Mouse (Mus musculus) kidney, postnatal 10 days (tissue): ENCODE measurements around the gene Dnajc14.

Experiments used
- DNase-seq: peaks from one replicate; pipeline ENCODE4 v3.0.0; 2021; ENCODE audit warnings: mixed read lengths

The Dnajc14 gene

DNA sequence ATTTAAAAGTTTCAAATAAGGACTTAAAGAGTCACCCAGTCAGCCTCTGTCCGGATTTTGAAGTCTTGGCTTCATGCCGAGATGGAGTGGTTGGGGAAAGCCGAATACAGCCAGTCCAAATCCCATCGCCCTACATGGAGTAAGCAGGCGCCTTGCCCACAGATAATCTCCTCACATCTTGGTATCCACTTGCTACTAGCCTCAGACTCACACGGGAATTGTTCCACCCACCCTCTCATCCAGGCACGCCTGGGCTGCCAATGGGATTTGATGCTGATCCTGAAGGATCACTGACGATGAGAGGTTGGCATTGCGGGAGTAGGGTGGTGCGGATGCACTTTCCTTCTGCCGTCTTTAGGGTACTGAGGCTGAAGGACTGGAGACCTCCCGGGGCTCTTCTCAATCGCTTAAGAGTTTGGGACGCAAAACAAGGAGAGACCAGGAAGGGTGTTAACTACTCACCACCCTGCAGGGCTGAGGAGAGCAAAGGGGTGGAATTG is at the start of gene Dnajc14:
Dnajc14 (plus strand) TSS at position 292 of the 500 bp plus-strand sequence.
- DNase-seq, result peak; percentile 77

DNA sequence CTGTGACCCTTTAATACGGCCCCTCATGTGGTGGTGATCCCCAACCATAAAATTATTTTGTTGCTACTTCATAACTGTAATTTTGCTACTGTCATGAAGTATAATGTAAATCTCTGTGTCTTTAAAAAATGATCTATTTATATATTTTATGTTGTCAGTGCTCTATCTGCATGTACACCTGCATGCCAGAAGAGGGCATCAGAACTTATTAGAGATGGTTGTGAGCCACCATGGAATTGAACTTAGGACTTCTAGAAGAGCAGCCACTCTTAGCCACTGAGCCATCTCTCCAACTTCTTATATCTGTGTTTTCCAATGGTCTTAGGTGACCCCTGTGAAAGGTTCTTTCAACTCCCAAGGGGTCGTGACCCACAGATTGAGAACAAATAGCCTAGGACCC is 31.0 kb upstream of the Dnajc14 start:
- no peak for DNase-seq

GRCm38 (mm10) chr10:128773685-128774084 is 30.2 kb upstream of the Dnajc14 start:
- DNase-seq, result no peak

DNA sequence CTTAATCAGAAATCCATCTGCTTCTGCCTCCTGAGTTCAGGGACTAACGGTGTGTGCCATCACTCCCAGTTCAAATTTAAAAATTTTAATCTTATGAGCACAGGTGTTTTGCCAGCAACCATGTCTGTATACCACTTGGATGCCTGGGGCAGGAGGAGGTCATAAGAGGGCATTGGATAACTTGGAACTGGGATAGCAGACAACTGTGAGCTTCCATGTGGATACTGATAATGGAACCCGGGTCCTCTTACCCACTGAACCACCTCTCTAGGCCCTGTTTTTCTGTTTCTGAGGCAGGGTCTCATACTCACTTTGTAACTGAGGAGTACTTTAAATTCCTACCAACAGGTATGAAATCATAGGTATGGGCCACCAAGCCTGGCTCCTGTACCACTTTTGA is 25.4 kb upstream of the Dnajc14 start:
- DNase-seq, result no peak

DNA sequence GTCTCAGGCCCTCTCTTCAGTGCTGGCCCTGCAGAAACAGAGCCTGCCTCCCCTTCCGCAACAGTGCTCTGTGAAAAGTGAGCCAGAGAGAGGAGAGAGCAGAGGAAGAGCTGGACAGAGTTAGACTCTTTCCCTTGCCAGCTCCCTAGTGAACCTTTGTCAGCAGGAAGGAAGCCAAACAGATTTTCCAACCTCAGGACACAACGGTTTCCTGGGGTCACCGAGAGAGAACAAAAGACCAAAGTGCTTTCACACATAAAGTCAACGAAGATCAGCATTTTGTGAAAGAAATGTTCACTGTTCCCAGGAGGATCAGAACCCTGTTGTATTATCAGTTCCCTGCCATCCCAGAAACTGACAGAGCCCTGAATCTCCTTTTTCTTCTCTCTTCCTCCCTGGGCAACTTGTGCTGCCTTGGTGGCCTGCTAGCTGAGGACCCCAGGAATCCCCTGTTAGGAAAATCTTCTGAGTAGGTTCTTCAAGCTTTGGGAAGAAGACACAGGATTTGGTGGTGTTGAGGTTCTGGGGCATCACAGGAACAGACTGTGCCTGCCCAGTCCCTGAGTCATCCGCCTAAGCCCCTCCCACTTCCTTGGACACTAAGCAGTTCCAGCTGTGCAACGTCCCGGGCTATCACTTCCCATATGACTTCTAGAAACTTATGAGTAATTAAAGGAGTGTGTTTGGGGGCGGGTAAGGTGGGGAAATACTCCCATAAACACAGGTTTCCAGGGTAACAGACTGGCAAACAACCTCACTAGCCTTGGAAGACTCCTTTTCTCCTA is 24.7 kb upstream of the Dnajc14 start:
- DNase-seq, result peak; percentile 88

DNA sequence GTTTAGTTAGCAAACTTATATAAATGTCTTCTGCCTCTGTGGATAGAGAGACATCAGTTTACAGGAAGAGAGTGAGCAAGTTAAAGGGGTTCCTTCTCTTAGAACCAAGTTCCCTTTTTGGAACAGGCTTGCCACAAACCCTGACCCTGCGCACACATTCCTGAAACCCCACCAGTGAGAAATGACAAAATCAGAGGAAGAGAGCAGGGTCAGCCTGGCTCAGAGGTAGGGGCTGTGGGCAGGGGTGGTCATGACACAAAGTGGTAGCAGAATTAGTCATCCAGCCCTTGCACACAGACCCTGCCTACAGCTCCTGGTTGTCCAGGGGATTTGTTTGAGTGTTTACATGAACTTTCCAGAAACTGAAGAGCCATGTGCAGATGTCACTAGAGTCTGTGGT is 23.7 kb upstream of the Dnajc14 start:
- no peak for DNase-seq

DNA sequence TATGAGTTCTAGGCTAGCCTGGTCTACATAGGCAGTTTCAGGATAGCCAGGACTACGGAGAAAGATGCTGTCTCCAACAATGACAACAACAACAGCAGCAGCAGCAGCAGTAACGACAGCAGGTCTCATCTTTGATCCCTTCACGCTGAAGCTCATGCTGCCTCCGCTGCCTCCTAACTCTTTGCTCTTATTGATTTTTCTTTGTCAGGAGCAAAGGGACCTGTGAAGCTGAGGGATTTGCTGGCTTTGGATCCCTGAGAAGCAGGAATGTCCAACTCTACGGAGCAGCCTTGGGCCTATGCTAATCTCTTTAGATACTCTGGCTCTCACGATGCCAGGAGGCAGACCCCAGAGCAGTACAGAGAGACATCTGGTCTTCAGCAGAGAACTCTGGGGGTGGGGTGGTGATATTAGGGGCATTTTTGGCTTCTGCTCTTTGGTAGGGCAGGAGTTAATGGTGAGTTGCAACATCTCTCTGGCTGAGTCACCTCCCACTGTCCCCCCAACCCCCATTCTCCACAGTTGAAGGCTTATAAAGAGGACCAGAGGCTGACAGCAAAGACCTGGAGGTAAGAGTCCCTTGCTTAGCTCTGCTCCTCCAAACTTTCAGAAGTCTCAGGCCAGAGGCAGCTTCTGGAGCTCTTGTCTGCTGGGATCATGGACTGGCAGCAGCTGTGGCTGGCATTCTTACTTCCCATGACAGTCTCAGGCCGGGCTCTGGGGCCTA is 13.3 kb upstream of the Dnajc14 start, which contains the start of gene Mmp19:
Mmp19 (plus strand) TSS at position 513 of the 727 bp plus-strand sequence.
- no peak for DNase-seq

- no peak for DNase-seq
Measured at GRCm38 (mm10) chr10:128792041-128792440, 11.8 kb upstream of the Dnajc14 start.

- DNase-seq, result no peak
Measured at GRCm38 (mm10) chr10:128793258-128793657, 10.6 kb upstream of the Dnajc14 start.

DNA sequence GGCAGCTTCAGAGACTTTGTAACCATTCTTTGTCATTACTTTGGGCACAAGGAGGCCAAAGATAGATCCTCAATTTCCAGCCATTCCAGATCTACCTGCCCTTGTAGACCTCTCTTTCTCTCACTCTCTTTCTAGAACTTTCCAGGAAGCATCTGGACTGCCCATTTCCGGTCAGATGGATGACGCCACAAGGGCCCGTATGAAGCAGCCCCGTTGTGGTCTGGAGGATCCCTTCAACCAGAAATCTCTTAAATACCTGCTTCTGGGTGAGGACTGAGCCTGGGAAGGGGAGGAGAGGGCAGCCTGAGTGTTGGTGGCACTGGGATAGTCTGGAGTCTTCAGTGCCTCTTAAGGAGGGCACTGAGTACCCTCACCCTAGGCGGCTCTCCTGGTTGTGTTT is 9.5 kb upstream of the Dnajc14 start:
- no peak for DNase-seq

DNA sequence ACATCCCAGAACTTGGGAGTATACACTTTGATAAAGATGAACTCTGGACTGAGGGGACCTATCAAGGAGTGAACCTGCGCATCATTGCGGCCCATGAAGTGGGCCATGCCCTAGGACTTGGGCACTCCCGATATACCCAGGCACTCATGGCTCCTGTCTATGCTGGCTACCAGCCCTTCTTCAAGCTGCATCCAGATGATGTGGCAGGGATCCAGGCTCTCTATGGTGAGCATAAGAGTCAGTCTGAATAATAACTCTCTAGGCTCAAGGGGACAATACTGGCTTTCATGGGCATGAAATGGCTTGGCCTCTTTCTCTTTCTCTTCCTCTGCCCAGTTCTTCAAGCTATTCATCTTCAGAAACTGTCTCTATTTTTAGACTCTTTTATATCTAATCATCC is 8.3 kb upstream of the Dnajc14 start:
- DNase-seq, result no peak

DNA sequence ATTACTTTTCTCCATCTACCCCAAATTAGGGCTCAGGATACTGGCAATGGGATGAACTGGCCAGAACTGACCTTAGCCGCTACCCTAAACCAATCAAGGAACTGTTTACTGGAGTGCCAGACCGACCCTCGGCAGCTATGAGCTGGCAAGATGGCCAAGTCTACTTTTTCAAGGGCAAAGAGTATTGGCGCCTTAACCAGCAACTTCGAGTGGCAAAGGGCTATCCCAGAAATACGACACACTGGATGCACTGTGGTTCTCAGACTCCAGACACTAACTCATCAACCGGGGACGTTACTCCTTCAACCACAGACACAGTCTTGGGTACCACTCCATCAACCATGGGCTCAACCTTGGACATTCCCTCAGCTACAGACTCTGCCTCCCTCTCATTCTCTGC is 5.2 kb upstream of the Dnajc14 start:
- no peak for DNase-seq

DNA sequence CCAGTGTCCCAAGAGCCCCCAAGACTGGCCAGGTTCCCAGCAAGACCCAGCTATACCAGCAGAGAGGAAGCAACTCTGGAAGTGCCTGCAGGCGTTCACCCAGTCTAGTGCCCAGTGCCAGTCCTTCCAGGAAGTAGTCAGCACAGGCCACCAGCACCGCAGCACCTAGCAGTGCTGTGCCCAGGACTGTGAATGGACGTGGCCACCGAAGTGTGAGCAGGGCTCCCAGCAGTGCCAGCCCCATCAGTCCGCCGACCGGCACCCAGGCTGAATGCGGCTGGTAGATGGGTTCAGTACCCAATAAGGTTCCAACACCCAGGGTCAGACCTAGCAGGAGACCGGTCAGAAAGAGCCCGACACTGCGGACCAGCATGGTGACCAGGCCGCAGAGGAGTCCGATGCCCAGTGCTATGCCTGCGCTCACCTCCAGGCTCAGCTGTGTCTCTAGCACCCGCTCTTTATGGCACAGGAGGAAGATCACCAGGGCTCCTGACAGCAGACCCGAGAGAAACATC is 1.8 kb upstream of the Dnajc14 start:
- DNase-seq, result no peak

DNA sequence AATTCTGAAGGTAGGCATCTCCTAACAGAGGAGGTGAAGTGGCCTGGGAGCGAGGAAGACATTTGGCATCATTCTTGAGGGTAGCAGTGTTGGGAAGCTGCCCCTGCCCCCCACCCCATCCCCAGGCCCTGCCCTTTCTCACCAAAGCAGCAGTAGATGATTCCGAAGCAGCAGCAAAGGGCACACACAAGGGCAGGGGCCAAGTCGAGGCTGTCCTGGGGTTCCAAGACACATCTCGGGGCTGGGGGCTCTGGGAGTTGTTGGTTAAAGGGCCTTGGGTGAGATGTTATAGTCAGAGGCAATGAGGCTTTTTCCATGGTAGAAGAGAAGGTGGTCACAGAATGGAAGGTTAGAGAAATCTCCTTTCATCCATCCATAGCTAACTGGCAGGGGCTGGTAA is 906 bp upstream of the Dnajc14 start:
- DNase-seq, result no peak

GRCm38 (mm10) chr10:128803361-128803760 is 501 bp upstream of the Dnajc14 start:
- no peak for DNase-seq

DNA sequence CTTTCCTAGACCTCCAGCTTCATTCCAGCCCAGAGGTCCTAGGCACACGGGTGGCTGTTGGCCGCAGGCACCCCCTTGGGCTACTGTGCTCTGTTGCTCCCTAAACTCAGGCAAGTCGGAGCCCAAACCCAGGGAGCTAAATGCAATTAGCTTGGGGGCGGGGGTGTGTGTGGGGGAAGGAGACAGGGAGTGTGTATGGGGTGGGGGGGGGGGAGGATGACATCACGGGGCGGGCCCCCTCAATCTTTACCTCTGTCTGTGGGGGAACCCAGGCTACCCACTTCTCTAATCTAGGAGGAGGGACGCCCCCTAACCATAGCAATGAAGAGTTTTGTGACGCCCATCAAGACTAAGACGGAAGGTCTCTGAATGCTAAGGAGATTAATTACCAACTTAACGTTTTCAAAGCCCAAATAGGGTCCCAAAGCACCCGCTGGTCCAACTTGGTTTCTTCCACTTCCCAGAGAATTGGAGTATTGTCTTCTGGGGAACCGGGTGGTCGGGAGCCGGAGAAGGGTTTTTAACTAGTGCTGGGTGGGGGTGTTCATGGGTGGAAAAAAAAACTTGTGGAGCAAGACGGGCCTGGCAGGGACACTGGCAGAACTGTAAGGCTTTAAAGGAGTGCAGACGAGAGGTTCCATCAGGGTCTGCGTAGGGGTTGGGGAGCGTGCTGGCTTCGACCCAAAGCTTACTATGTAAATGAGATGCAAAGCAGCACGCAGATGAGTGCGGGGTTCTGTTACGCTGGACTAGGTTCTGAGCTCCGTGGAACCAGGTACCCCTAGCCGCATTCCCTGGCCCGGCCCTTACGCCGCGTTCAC is 619 bp downstream of the Dnajc14 start, which contains the start of gene Tmem198b:
Tmem198b (minus strand) TSS at position 100 of the 821 bp plus-strand sequence.
- DNase-seq, result peak; percentile 79

DNA sequence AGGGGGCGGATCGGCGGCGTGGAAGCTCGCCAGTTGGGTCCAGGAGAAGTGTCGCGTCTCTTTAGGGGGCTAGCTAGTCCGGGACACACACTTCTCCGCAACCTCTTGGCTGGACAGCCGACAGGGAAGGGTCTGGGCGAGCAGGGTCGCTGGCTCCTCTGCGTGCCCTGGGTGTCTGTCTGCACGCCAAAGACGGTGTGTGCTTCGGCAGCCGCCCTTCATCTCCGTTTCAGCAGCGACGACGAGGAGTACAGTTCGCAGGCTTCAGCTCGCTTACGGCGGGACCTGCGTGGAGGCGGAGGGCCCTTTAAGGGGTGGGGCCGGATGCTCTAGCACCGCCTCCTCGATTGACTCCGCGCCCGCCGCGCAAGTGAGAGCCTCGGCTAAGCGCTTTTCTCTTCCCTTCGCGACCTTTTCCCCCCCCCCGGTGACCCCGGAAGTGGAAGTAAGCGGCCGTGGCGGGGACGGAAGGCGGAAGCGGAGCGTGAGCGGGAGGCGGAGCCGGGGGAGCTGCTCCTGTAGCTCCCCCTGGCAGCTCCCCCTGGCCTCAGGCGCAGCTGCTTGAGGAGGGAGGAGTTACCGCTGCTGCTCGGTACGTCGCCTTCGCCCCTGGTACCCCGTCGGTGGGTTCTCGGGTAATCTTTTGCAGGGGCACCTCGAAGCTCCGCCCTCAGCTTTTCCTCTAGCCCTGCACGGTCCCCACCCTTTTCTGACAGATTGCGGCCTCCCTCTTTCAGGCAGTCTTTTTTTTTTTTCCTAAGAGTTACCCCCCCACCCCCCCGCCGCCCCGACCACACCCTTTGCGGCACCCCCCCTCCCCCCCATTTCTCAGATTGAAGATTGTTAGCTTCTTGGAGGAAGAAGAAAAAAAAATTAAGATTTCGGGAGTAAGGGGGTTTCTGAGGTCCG is 1.5 kb downstream of the Dnajc14 start:
- peak; percentile 99 for DNase-seq

GRCm38 (mm10) chr10:128806086-128806485 is 2.2 kb downstream of the Dnajc14 start:
- DNase-seq, result no peak

- no peak for DNase-seq
Measured at GRCm38 (mm10) chr10:128807018-128807417, 3.2 kb downstream of the Dnajc14 start.

- no peak for DNase-seq
Measured at GRCm38 (mm10) chr10:128817033-128817432, 13.2 kb downstream of the Dnajc14 start, which contains the start of gene Sarnp. TSS of gene Sarnp (plus strand) at chr10:128817333.

- no peak for DNase-seq
Measured at GRCm38 (mm10) chr10:128820217-128820616, 16.4 kb downstream of the Dnajc14 start.
